Mouse (Mus musculus) forebrain, embryonic 10.5 days (tissue): ENCODE measurements around the gene Rab34. TPM values are rescaled to one million over a fixed set of nuclear protein-coding genes. Genes with fewer than 3 reads are reported as not detected.

Source experiments
- DNase-seq: peaks from one replicate; pipeline ENCODE4 v3.0.0-alpha.2; 2017; ENCODE audit warnings: low spot score; ENCODE audit errors: extremely low spot score
- H3K27ac ChIP-seq: fragments of 300-500 bp; sonication (generic); 2 replicates; pipeline ENCODE4 v1.5.1; 2016; ENCODE audit warnings: mild to moderate bottlenecking
- H3K27me3 ChIP-seq: fragments of 300-500 bp; sonication (generic); 2 replicates; pipeline ENCODE4 v1.6.1; 2016; ENCODE audit warnings: mild to moderate bottlenecking; ENCODE audit not compliant: poor library complexity, severe bottlenecking
- H3K36me3 ChIP-seq: fragments of 300-500 bp; sonication (generic); replicated peaks from 2 replicates; pipeline ENCODE4 v1.6.1; 2016; ENCODE audit warnings: mild to moderate bottlenecking, moderate library complexity
- H3K4me1 ChIP-seq: fragments of 300-500 bp; sonication (generic); 2 replicates; pipeline ENCODE4 v1.6.1; 2016
- H3K4me3 ChIP-seq: fragments of 300-500 bp; sonication (generic); 2 replicates; pipeline ENCODE4 v1.5.1; 2016; ENCODE audit warnings: mild to moderate bottlenecking, moderate library complexity
- H3K9me3 ChIP-seq: fragments of 300-500 bp; sonication (generic); 2 replicates; pipeline ENCODE4 v1.6.1; 2016; ENCODE audit warnings: mild to moderate bottlenecking, moderate library complexity
- WGBS: fragments of 180-500 bp; shearing (Covaris S2); methylation state at CpG from one replicate; pipeline ENCODE4 v1.1.7; 2016; 5-methylcytosine and 5-hydroxymethylcytosine counted together
- polyA plus RNA-seq: library from polyadenylated mRNA; unstranded; fragments of >200 nt; fragmentation: Nextera tagmentation; extraction: Ambion mirVana; gene quantifications from 2 replicates; pipeline ENCODE4 v1.2.1, GENCODE M21; 2016

The Rab34 gene
- 70.7 and 73.3 TPM in 2 replicates for polyA plus RNA-seq

GRCm38 (mm10) chr11:78188331-78189233, at the start of gene Rab34:
TSS of gene Rab34 (plus strand) at chr11:78188430.
- Histone ChIP-seq H3K4me3 (peak within 1 kb of the TSS; percentile 81), H3K27ac (peak within 1 kb of the TSS; percentile 99), H3K9me3 (no peaks in the 10 kb centered on the region), H3K27me3 (no peaks in the 10 kb centered on the region), H3K36me3 (peaks cover 36% of the 10 kb centered on the region), H3K4me1 (peaks cover 38% of the 10 kb centered on the region)
- WGBS: under 1% methylated on average over 80 of the region's 80 CpGs
- DNase-seq: peak; percentile 86

- Histone ChIP-seq H3K27me3 (no peaks in the 10 kb centered on the region), H3K27ac (no peak overlapping the region), H3K36me3 (peaks cover 29% of the 10 kb centered on the region), H3K4me1 (0 out of 2 replicates have a peak, but pooled peaks cover 4% of the 10 kb centered on the region), H3K9me3 (no peaks in the 10 kb centered on the region), H3K4me3 (no peak overlapping the region)
- WGBS: 83% methylated on average over 5 of the region's 5 CpGs
- DNase-seq: no peak
These were observed 47.6 kb upstream of the Rab34 start for GRCm38 (mm10) chr11:78140665-78141064.

DNA sequence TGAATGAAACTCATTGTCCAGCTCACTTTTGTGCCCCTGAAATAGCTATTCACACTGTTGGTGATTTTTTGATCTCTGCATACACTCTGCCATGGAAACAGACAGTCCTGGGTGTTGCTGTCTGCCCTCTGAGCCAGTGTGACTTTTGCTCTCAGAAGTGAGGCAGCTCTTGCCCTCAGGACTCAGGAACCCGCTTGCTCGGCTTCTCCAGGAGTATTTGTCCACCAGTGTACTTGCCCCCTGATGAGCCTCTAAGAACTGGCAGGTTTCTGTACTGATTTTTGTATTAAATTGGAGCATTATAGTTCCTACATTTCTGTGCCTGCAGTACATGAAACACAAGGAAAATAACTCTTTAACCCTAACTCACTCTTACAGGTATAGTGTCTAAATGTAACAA, 44.7 kb upstream of the Rab34 start:
- no peak for DNase-seq
- Histone ChIP-seq H3K27me3 (no peaks in the 10 kb centered on the region), H3K4me3 (no peak overlapping the region), H3K27ac (no peak overlapping the region), H3K9me3 (no peaks in the 10 kb centered on the region), H3K4me1 (no peaks in the 10 kb centered on the region), H3K36me3 (peaks cover 58% of the 10 kb centered on the region)
- 90% methylated on average over 2 of the region's 2 CpGs for whole genome bisulfite sequencing

- no peaks in the 10 kb centered on the region for H3K4me1 ChIP-seq
- no peaks in the 10 kb centered on the region for H3K9me3 ChIP-seq
- DNase-seq: no peak
- H3K27me3 ChIP-seq: no peaks in the 10 kb centered on the region
- peaks cover 82% of the 10 kb centered on the region for H3K36me3 ChIP-seq
- H3K4me3 ChIP-seq: no peak overlapping the region
- 91% methylated on average over 5 of the region's 5 CpGs for WGBS
- no peak overlapping the region for H3K27ac ChIP-seq
These were observed 42.1 kb upstream of the Rab34 start for GRCm38 (mm10) chr11:78146168-78146567.

DNA sequence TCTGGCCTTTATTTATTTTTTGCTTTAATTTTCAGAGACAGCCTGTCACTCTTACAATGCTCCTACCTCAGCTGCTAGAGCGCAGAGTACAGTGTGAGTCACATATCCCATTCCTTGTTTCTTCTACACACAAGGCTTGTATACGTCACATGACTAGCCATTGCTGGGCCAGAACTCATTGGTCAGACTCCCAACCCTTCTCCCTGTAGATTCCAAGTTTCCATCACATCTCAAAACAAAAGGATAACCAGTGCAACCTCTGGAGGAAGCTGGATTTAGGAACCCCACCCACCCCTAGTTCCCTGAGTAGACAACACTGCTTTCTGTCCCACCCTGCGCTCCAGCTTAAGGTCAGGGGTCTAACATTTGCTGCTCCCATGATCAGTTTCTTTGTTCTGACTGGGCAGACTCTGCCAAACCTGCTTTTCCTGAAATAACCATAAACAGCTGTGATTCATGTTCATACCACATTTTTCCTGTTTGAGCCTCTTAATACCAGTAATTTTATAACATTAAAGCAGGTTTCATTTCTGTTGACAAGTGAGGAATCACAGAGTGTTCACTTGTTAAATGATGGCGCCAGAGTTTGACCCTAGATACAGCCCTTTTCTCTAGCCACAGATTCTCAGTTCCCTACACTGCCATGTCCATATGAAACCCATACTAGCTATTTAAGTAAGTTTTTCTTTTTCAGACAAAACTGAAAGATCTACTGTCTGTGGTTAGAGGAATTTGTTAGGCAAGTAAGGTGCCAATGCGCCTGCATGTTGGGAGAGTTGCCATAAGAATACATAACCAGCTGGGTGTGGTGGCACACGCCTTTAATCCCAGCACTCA, 41.3 kb upstream of the Rab34 start:
- Histone ChIP-seq H3K9me3 (no peaks in the 10 kb centered on the region), H3K27me3 (no peaks in the 10 kb centered on the region), H3K4me3 (no peak overlapping the region), H3K27ac (no peak overlapping the region), H3K36me3 (peaks cover 88% of the 10 kb centered on the region), H3K4me1 (no peaks in the 10 kb centered on the region)
- DNase-seq: no peak
- WGBS: 93% methylated on average over 6 of the region's 6 CpGs

DNA sequence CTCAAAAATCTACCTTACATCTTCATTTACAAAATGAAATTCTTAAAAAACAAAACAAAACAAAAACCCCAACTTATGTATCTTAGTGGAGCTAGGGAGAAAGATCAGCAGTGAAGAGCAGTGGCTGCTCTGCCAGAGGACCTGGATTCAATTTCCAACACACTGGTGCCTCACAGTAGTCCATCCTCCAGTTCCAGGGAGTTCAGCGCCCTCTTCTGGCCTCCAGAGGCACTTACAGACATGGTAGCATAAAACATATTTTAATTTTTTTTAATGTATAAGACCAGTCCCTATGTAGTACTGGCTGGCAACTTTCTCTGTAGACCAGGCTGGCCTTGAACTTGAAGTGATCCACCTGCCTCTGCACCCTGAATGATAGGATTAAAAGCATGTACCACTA, 37.1 kb upstream of the Rab34 start:
- no peaks in the 10 kb centered on the region for H3K9me3 ChIP-seq
- no peaks in the 10 kb centered on the region for H3K27me3 ChIP-seq
- H3K27ac ChIP-seq: no peak overlapping the region
- no peak for DNase-seq
- 43% methylated on average over 1 of the region's 1 CpGs for WGBS
- H3K4me1 ChIP-seq: no peaks in the 10 kb centered on the region; the same call in 1 of the 2 replicates
- H3K36me3 ChIP-seq: peaks cover 96% of the 10 kb centered on the region
- H3K4me3 ChIP-seq: no peak overlapping the region

- WGBS: 87% methylated on average over 9 of the region's 9 CpGs
- peaks cover 96% of the 10 kb centered on the region for H3K36me3 ChIP-seq
These were observed 35.7 kb upstream of the Rab34 start for GRCm38 (mm10) chr11:78152299-78153231.

DNA sequence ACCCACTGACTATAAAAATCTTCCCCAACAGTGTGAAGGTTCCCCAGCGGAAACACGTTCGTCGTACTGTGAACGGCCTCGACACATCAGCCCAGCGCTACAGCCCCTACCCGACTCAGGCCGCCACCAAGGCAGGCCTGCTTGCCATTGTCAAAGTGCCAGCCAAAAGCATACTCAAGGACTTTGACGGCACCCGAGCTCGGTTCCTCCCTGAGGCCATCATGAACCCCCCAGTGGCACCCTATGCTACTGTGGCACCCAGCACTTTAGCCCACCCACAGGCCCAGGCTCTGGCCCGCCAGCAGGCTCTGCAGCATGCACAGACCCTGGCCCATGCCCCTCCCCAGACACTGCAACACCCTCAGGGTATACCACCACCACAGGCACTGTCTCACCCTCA, 34.5 kb upstream of the Rab34 start:
- no peak overlapping the region for H3K27ac ChIP-seq
- 94% methylated on average over 13 of the region's 13 CpGs for WGBS
- peaks cover 4% of the 10 kb centered on the region; the same call in 1 of the 2 replicates for H3K4me1 ChIP-seq

More at GRCm38 (mm10) chr11:78152299-78153231, 35.7 kb upstream of the Rab34 start:
- Histone ChIP-seq H3K9me3 (no peaks in the 10 kb centered on the region), H3K27me3 (no peaks in the 10 kb centered on the region), H3K4me3 (no peak overlapping the region), H3K4me1 (peaks cover under 1% of the 10 kb centered on the region; the same call in 1 of the 2 replicates), H3K27ac (no peak overlapping the region)
- no peak for DNase-seq

GRCm38 (mm10) chr11:78155674-78156073, 32.6 kb upstream of the Rab34 start:
- no peak overlapping the region for H3K27ac ChIP-seq
- WGBS: 80% methylated on average over 5 of the region's 5 CpGs
- no peak overlapping the region for H3K4me3 ChIP-seq
- no peaks in the 10 kb centered on the region for H3K27me3 ChIP-seq
- H3K36me3 ChIP-seq: peaks cover 98% of the 10 kb centered on the region
- H3K9me3 ChIP-seq: no peaks in the 10 kb centered on the region
- DNase-seq: no peak
- H3K4me1 ChIP-seq: peaks cover 13% of the 10 kb centered on the region

More for the DNA sequence above, 34.5 kb upstream of the Rab34 start:
- H3K4me3 ChIP-seq: no peak overlapping the region
- H3K9me3 ChIP-seq: no peaks in the 10 kb centered on the region
- no peaks in the 10 kb centered on the region for H3K27me3 ChIP-seq
- no peak for DNase-seq
- peaks cover 97% of the 10 kb centered on the region for H3K36me3 ChIP-seq

GRCm38 (mm10) chr11:78156156-78156699, 32.0 kb upstream of the Rab34 start:
- 74% methylated on average over 6 of the region's 6 CpGs for WGBS
- Histone ChIP-seq H3K27me3 (no peaks in the 10 kb centered on the region), H3K4me3 (no peak overlapping the region), H3K4me1 (peaks cover 15% of the 10 kb centered on the region), H3K36me3 (peaks cover 98% of the 10 kb centered on the region), H3K9me3 (no peaks in the 10 kb centered on the region), H3K27ac (no peak overlapping the region)
- DNase-seq: no peak

DNA sequence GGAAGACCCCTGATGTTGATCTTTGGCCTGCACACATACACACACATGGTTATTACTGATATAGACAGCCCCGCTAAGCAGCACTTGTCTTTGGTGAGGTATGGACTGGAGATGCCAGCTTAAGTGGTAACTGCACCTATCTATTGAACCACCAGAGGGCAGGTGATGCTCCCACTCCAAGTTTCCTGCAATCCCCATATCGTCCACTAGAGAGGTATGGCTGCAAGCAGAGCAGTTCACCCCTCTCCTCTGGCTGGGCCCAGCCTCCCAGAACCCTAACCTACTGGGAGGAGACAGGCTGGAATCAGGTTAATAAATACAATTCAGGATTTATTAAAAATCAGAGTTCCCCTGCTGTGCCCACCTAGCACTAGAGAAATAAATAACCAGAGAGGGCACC, 29.1 kb upstream of the Rab34 start:
- Histone ChIP-seq H3K9me3 (no peaks in the 10 kb centered on the region), H3K36me3 (peaks cover 97% of the 10 kb centered on the region), H3K4me1 (peaks cover 42% of the 10 kb centered on the region), H3K4me3 (no peak overlapping the region), H3K27me3 (no peaks in the 10 kb centered on the region), H3K27ac (no peak overlapping the region)
- WGBS: 33% methylated on average over 2 of the region's 2 CpGs
- peak; percentile 78 for DNase-seq

- Histone ChIP-seq H3K4me3 (no peak overlapping the region), H3K36me3 (peaks cover 93% of the 10 kb centered on the region), H3K27me3 (no peaks in the 10 kb centered on the region), H3K4me1 (peaks cover 46% of the 10 kb centered on the region), H3K9me3 (no peaks in the 10 kb centered on the region), H3K27ac (no peak overlapping the region)
- WGBS: 82% methylated on average over 7 of the region's 7 CpGs
- DNase-seq: no peak
These were observed 28.7 kb upstream of the Rab34 start for GRCm38 (mm10) chr11:78159557-78159956.
